Mouse (Mus musculus): ENCODE results near the gene Wdr18. TPM values are rescaled to one million over a fixed set of nuclear protein-coding genes. Genes with fewer than 3 reads are reported as not detected.
A peak's percentile ranks its signal among the peaks of the same experiment; 100 is the strongest.
"Not testable (repeated sequence)": the region's sequence is repeated elsewhere in the genome, so short reads cannot be mapped to it uniquely, and the experiment has no call there.

Gene Wdr18
- total RNA-seq, 2 experiments from 2014 or later, result 20.5 to 30.1 TPM

DNA sequence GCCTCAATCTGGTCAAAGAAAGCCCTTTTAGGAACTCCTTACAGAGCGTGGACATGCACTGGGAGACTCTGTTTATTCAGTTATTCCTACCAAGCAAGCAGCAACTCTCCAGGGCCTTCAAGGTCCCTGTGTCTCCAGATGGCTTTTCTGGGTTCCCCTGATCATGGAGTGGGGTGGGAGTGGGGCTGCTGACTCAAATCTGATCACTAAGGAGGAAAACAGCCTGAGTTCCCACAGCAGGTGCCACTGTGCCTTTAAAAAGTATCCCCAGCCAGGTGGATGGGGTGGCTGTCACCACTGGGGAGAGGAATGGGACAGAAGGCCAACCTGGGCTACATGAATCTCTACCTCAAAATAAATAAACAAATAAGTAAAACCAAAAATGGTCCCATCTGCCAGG is 17.0 kb upstream of the Wdr18 start:
- intact Hi-C loops (cut with DNase I), result no loop called here
- no peak for DNase-seq (ENCODE audit: low spot score)

- no peak for DNase-seq (ENCODE audit: low spot score)
- intact Hi-C loops (cut with DNase I), result no loop called here
Measured at GRCm38 (mm10) chr10:79943471-79943901, 16.5 kb upstream of the Wdr18 start.

DNA sequence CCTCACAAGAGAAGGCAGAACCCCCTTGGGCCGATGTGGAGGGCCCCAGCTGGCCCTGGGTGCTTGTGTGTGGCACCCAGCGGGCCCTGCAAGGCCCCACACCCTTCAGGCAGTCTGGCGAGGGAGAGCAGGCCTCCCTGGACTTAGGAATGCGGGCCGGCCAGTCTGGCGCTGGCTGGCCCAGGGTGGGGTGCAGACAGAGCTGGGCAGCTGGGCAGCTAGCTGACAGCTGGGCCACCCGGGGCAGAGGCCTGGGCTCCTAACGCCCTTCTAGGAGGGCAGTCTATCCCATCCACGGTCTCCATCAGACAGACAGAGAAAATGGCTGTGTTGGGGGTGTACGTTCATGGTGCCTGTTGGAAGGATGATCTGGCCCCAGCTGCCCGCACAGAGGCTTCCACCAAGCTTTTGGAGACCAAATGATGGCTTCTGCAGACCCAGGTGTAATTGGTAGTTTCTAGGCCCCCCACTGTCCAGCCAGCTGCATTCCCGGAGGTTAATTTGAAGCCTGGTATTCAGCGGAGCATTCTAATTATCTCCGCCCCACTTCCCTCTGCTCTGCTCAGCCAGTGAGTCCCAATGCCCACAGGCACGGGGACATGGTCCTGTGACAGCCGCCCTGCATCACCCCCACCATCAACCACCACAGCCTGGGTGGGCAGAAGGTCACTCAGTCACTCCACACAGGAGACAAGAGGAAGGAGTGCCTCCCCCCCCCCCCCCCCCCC is 14.3 kb upstream of the Wdr18 start:
- no peak for DNase-seq (ENCODE audit: low spot score)
- intact Hi-C loops (cut with DNase I), result no loop called here

- intact Hi-C loops (cut with DNase I), result no loop called here
- DNase-seq (ENCODE audit: low spot score), result no peak
Measured at GRCm38 (mm10) chr10:79946752-79947322, 13.1 kb upstream of the Wdr18 start.

DNA sequence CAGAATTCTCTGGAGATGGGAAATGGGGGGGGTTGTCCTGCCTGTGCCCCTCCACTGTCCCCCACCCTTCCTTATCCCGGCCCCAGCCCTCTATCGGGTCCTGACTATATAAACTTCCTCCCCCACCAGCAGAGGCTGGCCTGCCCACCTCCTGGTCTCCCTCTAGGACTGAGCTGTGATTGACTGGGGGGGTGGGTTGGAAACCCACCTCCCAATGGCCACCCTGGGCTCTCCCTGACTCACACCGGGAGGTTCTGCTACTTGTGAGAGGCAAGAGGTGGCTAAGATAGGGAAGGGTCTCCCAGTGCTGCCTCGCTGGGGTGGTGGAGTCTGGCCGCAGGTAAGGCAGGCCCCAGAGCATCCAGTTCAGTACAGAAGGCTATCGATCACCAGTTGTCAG is 12.4 kb upstream of the Wdr18 start:
- no peak for DNase-seq (ENCODE audit: low spot score)
- intact Hi-C loops (cut with DNase I), result no loop called here

- no peak for DNase-seq (ENCODE audit: low spot score)
- intact Hi-C loops (cut with DNase I), result no loop called here
Measured at GRCm38 (mm10) chr10:79949873-79950272, 10.1 kb upstream of the Wdr18 start.

GRCm38 (mm10) chr10:79950661-79951060 is 9.3 kb upstream of the Wdr18 start:
- intact Hi-C loops (cut with DNase I), result no loop called here
- DNase-seq (ENCODE audit: low spot score), result no peak

GRCm38 (mm10) chr10:79953946-79954345 is 6.0 kb upstream of the Wdr18 start:
- DNase-seq (ENCODE audit: low spot score), result no peak
- intact Hi-C loops (cut with DNase I), result loop anchor here (2.0 kb wide), 1 partner anchor 61 kb away; no protein-coding TSS in a partner anchor

- DNase-seq (ENCODE audit: low spot score), result no peak
- intact Hi-C loops (cut with DNase I), result loop anchor here (2.0 kb wide), 2 partner anchors 63 to 121 kb away; no protein-coding TSS in a partner anchor
Measured at GRCm38 (mm10) chr10:79955691-79956090, 4.3 kb upstream of the Wdr18 start.

GRCm38 (mm10) chr10:79956643-79957154 is 3.3 kb upstream of the Wdr18 start:
- no peak for DNase-seq (ENCODE audit: low spot score)
- intact Hi-C loops (cut with DNase I), result loop anchor here (2.0 kb wide), 1 partner anchor 122 kb away; no protein-coding TSS in a partner anchor

GRCm38 (mm10) chr10:79958140-79958816 is 1.7 kb upstream of the Wdr18 start:
- DNase-seq (ENCODE audit: low spot score), result peak; percentile 59
- intact Hi-C loops (cut with DNase I), result loop anchor here (1.0 kb wide), 1 partner anchor 33 kb away; no protein-coding TSS in a partner anchor

DNA sequence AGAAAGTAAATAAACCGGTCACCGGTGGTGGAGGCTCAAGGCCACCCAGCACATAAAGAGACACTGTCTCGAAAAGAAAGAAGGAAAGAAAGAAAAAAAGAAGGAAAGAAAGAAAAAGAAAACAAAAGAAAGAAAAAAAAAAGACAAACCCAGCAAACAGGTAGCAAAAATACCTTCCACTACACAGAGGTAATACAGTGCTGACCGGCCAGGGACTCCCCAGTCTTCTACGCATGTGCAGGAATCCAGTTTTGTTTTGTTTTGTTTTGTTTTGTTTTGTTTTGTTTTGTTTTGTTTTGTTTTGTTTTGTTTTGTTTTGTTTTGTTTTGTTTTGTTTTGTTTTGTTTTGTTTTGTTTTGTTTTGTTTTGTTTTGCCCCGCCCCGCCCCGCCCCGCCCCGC is 540 bp upstream of the Wdr18 start:
- DNase-seq (ENCODE audit: low spot score); intact Hi-C loops (cut with DNase I): not testable (repeated sequence)

GRCm38 (mm10) chr10:79960671-79961294 is 831 bp downstream of the Wdr18 start:
- intact Hi-C loops (cut with DNase I), result loop anchor here (1.0 kb wide), 1 partner anchor 23 kb away; no protein-coding TSS in a partner anchor
- DNase-seq (ENCODE audit: low spot score), result no peak

DNA sequence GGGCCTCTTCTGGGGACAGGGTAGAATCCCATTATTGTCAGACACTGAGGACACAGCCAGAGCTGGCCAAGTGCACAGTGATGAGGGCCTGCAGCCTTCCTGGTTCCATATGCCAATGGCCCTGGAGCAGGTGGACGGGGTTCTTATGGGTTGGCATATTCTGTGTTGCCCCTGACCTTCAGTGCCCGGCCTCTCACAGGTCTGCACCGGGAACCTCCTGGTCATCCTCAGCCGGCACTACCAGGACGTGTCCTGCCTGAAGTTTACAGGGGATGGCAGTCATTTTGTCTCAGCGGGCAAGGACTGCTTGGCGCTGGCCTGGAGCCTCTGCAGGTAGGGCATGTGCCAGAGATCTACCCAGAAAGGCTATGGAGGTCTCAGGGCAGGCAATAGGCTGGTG is 4.8 kb downstream of the Wdr18 start:
- no peak for DNase-seq (ENCODE audit: low spot score)
- intact Hi-C loops (cut with DNase I), result no loop called here

DNA sequence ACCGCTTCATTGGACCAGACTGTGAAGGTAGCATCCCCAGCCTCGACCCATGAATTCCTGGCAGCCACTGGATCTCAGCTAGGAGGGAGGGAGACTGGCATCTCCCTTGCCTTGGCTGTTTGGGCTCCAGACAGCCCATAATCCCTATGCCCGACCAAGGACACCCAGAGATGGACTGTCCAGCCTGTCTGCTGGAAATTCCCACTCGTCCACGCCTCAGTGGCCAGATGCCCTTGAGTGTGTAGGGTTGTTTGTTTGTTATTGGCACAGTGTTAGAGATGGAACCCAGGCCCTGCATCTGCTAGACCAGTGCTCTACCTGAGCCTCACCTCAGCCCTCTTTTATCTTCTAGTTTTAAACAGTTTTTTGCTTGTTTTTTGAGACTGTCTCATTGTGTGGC is 5.4 kb downstream of the Wdr18 start:
- DNase-seq (ENCODE audit: low spot score), result no peak
- intact Hi-C loops (cut with DNase I), result no loop called here

DNA sequence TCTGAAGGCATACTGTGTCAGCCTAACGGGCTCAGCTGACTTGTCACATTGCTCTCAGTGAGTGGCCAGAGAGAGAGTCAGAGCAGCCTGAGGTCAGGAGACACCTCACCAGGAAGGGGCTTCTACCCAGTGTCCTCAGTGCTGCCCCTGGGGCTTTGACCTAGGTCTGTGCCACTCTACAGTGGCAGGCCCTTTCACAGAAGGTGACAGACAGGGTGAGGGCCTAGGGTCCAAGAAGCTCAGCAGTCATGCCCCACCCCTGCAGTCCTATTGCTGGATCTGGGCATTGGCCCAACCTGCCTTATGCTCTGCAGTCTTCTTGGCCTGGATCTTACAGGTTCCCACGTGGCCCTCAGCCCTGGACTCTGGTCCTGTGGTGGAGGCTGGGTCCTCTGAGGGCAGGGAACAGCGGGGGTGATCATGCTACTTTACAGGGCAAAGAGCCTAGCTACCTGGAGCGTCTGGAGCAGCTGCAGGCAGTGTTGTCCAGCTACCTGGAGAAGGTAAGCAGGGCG is 7.0 kb downstream of the Wdr18 start:
- intact Hi-C loops (cut with DNase I), result no loop called here
- DNase-seq (ENCODE audit: low spot score), result no peak

- no peak for DNase-seq (ENCODE audit: low spot score)
- intact Hi-C loops (cut with DNase I), result no loop called here
Measured at GRCm38 (mm10) chr10:79968181-79968580, 8.2 kb downstream of the Wdr18 start.

DNA sequence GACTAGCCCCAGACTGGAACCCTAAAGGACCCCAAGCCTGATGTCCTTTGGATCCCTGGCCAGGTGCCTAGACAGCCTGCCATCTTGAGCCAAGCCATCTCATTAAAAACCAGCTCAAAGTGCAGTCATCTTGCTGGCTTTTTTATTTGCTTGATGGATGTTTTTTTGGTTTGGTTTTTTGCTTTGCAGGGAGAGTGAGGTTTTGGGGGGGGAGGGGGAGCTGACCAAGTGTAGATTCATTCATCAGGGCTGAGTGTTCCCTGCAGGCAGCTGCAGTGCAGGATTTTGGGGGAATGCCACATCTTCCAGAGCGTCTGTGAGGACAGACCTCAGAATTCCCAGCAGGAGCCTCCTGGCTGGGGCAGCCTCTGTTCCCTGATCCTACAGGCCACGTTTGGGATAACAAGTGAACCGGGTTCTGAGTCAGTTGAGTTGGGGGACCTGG is 9.2 kb downstream of the Wdr18 start:
- intact Hi-C loops (cut with DNase I), result no loop called here
- no peak for DNase-seq (ENCODE audit: low spot score)

- no peak for DNase-seq (ENCODE audit: low spot score)
- intact Hi-C loops (cut with DNase I), result no loop called here
Measured at GRCm38 (mm10) chr10:79970415-79971182, 10.6 kb downstream of the Wdr18 start, which contains the start of gene Grin3b. TSS of gene Grin3b (plus strand) at chr10:79970715.

All from heart, postnatal 25 days (tissue).